Mouse (Mus musculus) CH12.LX (cell line): ENCODE results near the gene Nexn.

Source experiments
- CTCF ChIP-seq, 2 experiments: IDR thresholded peaks in 1 of 2; conservative IDR thresholded peaks in 1 of 2; 2 replicates each; pipeline ENCODE4 v1.5.1; 2011 to 2012; ENCODE audit warnings: low read depth in 2 of 2, low read length in 2 of 2, improper control_type of control experiment in 1 of 2, inconsistent platforms in 1 of 2, mild to moderate bottlenecking in 1 of 2, moderate library complexity in 1 of 2
- EP300 ChIP-seq: IDR thresholded peaks from 2 replicates; pipeline ENCODE4 v1.6.1; 2011; ENCODE audit warnings: low read length, improper control_type of control experiment
- MAZ ChIP-seq: IDR thresholded peaks from 2 replicates; pipeline ENCODE4 v1.6.1; 2012; ENCODE audit warnings: low read depth, mild to moderate bottlenecking, inconsistent platforms, low read length, improper control_type of control experiment, moderate library complexity
- MYC ChIP-seq: IDR thresholded peaks from 2 replicates; pipeline ENCODE4 v1.6.1; 2011; ENCODE audit warnings: low read depth, mild to moderate bottlenecking, improper control_type of control experiment, low read length
- NRF1 ChIP-seq: IDR thresholded peaks from 2 replicates; pipeline ENCODE4 v1.6.1; 2014; ENCODE audit warnings: low read depth, mild to moderate bottlenecking, inconsistent platforms, low read length, improper control_type of control experiment, moderate library complexity
- POLR2A ChIP-seq: IDR thresholded peaks from 2 replicates; pipeline ENCODE4 v1.6.1; 2011; ENCODE audit warnings: low read depth, mild to moderate bottlenecking, improper control_type of control experiment, low read length
- SIN3A ChIP-seq: IDR thresholded peaks from 2 replicates; pipeline ENCODE4 v1.6.1; 2012; ENCODE audit warnings: low read length, improper control_type of control experiment, inconsistent platforms
- USF2 ChIP-seq: conservative IDR thresholded peaks from 2 replicates; pipeline ENCODE4 v1.6.1; 2011; ENCODE audit warnings: low read depth, low read length, improper control_type of control experiment

- TF ChIP-seq CTCF (conservative IDR thresholded peaks at IDR 0.05 in 1 of 2, IDR thresholded peaks at IDR 0.05 in 1 of 2; ENCODE audit: low read depth in 2 of 2, low read length in 2 of 2) (no peak), SIN3A (no peak), MAZ (no peak), POLR2A (no peak), EP300 (no peak), MYC (no peak), NRF1 (no peak), USF2 (no peak)
These were observed 5.0 kb upstream of the Nexn start for GRCm38 (mm10) chr3:152271071-152271710.
